Mouse (Mus musculus) ES-Bruce4 (cell line): Measurements from ENCODE around the gene Ywhag. TPM values are rescaled to one million over a fixed set of nuclear protein-coding genes. Genes with fewer than 3 reads are reported as not detected.

ENCODE experiments used
- H3K27ac ChIP-seq: 2 replicates; pipeline ENCODE4 v1.5.1; 2012; ENCODE audit warnings: low read length, inconsistent platforms; ENCODE audit not compliant: insufficient read depth
- H3K27me3 ChIP-seq: 2 replicates; pipeline ENCODE4 v1.6.1; 2012; ENCODE audit warnings: mild to moderate bottlenecking, low read length, inconsistent platforms; ENCODE audit not compliant: control insufficient read depth, poor library complexity, insufficient read depth, severe bottlenecking
- H3K36me3 ChIP-seq: 2 replicates; pipeline ENCODE4 v1.6.1; 2012; ENCODE audit warnings: inconsistent platforms, mild to moderate bottlenecking, low read length, moderate library complexity; ENCODE audit not compliant: control insufficient read depth, poor library complexity, insufficient read depth, severe bottlenecking
- H3K4me1 ChIP-seq: one replicate; pipeline ENCODE4 v1.8.1; 2011; ENCODE audit warnings: low read length; ENCODE audit not compliant: control insufficient read depth, insufficient read depth
- H3K4me3 ChIP-seq: 2 replicates; pipeline ENCODE4 v1.5.1; 2011; ENCODE audit warnings: low read depth, mild to moderate bottlenecking, low read length
- H3K9ac ChIP-seq: 2 replicates; pipeline ENCODE4 v1.6.1; 2012; ENCODE audit warnings: low read depth, mild to moderate bottlenecking, inconsistent platforms; ENCODE audit not compliant: poor library complexity, severe bottlenecking
- H3K9me3 ChIP-seq: replicated peaks from 2 replicates; pipeline ENCODE4 v1.6.1; 2012; ENCODE audit warnings: mild to moderate bottlenecking, low read length, inconsistent platforms; ENCODE audit not compliant: control insufficient read depth, poor library complexity, insufficient read depth, severe bottlenecking
- CTCF ChIP-seq: IDR thresholded peaks from one replicate; pipeline ENCODE4 v1.8.1; 2011; ENCODE audit warnings: low read depth, low read length
- EP300 ChIP-seq: IDR thresholded peaks from 2 replicates; pipeline ENCODE4 v1.6.1; 2011; ENCODE audit warnings: low read depth, low read length; ENCODE audit not compliant: insufficient read depth
- POLR2A ChIP-seq: IDR thresholded peaks from one replicate; pipeline ENCODE4 v1.8.1; 2011; ENCODE audit warnings: low read length; ENCODE audit not compliant: insufficient read depth
- polyA plus RNA-seq: library from polyadenylated mRNA; stranded (reverse); fragments of >200 nt; gene quantifications from 2 replicates; pipeline ENCODE4 v1.2.4, GENCODE M21; 2011; ENCODE audit warnings: low read depth; ENCODE audit not compliant: missing spikeins, insufficient read depth, insufficient read length

Gene Ywhag
- polyA plus RNA-seq, 1 experiment: 372 TPM

DNA sequence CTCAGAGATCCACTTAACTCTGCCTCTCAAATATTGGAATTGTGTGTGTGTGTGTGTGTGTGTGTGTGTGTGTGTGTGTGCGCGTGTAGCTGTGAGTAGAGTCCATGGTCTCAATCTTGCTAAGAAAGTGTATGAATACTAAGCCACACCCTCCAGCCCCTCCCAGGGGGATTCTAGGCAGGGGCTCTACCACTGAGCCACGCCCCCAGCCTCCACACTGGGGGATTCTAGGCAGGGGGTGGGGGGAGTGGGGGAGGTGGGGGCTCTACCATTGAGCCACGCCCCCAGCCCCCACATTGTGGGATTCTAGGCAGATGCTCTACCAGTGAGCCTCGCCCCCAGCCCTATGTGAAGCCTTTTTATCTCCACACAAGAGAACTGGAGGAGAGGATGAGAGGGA lies 12.2 kb upstream of the Ywhag start:
- H3K4me3 ChIP-seq: peak overlapping the region; percentile 39
- peaks cover 8% of the 10 kb centered on the region for H3K4me1 ChIP-seq
- H3K27ac ChIP-seq: peak overlapping the region; percentile 93
- no peaks in the 10 kb centered on the region for H3K27me3 ChIP-seq
- TF ChIP-seq CTCF: no peak
- no peak for TF ChIP-seq POLR2A
- no peak for TF ChIP-seq EP300
- H3K9ac ChIP-seq: peak overlapping the region; percentile 17
- no peaks in the 10 kb centered on the region for H3K36me3 ChIP-seq
- no peaks in the 10 kb centered on the region for H3K9me3 ChIP-seq

DNA sequence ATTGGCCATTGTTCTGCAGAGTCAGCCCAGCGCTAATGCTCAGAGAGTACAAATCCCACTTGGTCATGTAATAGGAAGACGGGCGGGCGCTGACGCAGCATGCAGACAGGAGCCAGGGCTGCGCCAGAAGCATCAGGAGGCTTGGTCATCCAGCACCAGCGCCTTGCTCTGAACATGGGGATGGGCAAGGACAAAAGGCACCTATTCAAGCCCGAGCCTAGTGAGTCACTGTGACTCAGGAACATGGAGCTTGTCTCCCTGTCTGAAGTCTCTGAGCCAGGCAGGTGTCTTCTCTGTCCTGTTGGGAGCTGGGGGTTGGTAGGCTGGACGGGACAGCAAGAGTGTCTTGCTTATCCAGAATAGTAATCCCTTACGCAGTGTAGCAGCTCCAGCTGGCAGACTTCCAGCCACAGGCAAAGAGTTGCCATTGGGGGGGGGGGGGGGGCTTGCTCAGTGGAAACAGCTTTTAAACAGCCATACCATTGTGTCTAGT lies 11.5 kb upstream of the Ywhag start:
- no peaks in the 10 kb centered on the region for H3K9me3 ChIP-seq
- no peak for TF ChIP-seq POLR2A
- peak; percentile 74 for TF ChIP-seq EP300
- TF ChIP-seq CTCF: no peak
- H3K4me1 ChIP-seq: peaks cover 6% of the 10 kb centered on the region
- H3K27me3 ChIP-seq: no peaks in the 10 kb centered on the region
- H3K9ac ChIP-seq: peak overlapping the region; percentile 17
- H3K4me3 ChIP-seq: 0 out of 2 replicates have a peak overlapping the region, but pooled peaks have one; percentile 13
- no peaks in the 10 kb centered on the region for H3K36me3 ChIP-seq
- peak overlapping the region; percentile 83 for H3K27ac ChIP-seq

DNA sequence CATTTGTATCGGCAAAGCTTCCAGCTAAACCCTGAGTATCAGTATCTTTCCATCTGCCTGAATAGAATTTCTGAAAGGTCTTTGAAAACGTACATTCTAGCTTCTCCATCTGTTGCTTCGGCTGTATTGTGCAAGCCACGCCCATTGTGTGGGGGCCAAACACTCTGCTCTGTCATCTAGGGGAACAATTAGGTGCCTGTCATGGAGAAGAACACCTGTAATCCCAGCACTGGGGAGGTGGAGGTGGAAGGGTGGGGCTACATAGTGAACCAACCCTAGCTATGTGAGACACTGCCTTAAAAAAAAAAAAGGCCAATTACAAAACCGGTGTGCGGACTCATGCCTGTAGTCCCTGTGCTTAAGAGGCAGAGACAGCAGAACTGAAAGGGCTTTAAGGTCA lies 8.3 kb upstream of the Ywhag start:
- Histone ChIP-seq H3K27ac (peak overlapping the region; percentile 17; the same call in 1 of the 2 replicates), H3K9me3 (no peaks in the 10 kb centered on the region), H3K4me1 (peaks cover 4% of the 10 kb centered on the region), H3K4me3 (no peak overlapping the region), H3K27me3 (no peaks in the 10 kb centered on the region), H3K9ac (no peak overlapping the region), H3K36me3 (no peaks in the 10 kb centered on the region)
- TF ChIP-seq CTCF: no peak
- TF ChIP-seq EP300: peak; percentile 54; the same call in 1 of the 2 replicates
- no peak for TF ChIP-seq POLR2A

DNA sequence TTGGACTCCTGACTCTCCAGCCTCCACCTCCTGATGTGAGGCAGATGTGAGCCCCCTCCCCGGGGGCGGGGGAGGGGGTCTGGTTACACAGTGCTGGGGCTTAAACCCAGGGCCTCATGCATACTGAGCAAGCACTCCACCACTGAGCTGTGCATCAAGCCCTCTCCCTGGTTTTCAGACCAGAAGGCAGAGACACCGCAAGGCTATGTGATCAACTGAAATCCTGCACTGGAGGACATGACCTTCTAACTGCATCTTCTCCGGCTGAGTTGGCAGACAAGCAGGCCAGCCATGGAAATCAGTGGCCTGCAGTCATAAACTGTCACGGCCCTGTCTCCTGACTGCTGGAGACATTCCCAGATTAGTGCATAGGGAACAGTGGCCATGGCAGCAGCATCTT lies 6.2 kb upstream of the Ywhag start:
- Histone ChIP-seq H3K36me3 (no peaks in the 10 kb centered on the region), H3K4me1 (peaks cover 4% of the 10 kb centered on the region), H3K9ac (no peak overlapping the region), H3K4me3 (no peak overlapping the region), H3K27me3 (no peaks in the 10 kb centered on the region), H3K27ac (peak overlapping the region; percentile 12; the same call in 1 of the 2 replicates), H3K9me3 (no peaks in the 10 kb centered on the region)
- TF ChIP-seq EP300: peak; percentile 85
- no peak for TF ChIP-seq POLR2A

DNA sequence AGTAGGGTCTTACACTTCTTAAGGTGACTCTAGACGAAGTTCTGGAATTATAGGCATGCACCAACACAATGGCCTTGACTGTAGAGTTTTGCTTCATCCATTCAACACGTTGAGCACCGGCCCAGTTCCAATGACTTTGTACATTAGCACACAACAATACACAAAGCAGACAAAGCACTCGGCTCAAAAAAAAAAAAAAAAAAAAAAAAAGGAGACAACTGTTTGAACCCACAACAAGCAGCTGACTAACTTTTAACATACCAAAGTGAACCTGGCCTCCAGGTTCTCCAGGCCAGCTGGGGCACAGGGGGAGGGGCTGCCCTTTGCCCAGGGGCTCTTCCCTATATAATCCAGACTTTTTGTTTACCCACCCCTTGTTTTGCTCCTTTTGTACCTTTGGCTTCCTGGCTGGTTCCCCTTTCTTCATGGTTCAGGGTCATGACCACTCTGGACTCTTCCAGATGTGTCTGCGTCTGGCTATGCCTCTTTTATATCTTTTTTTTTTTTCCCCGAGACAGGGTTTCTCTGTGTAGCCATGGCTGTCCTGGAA lies 1.3 kb upstream of the Ywhag start:
- Histone ChIP-seq H3K4me1 (no peaks in the 10 kb centered on the region), H3K27me3 (no peaks in the 10 kb centered on the region), H3K36me3 (peaks cover 24% of the 10 kb centered on the region), H3K27ac (peak overlapping the region; percentile 100), H3K9me3 (no peaks in the 10 kb centered on the region), H3K9ac (peak overlapping the region; percentile 66), H3K4me3 (no peak overlapping the region)
- TF ChIP-seq EP300 (peak; percentile 99), POLR2A (no peak)

DNA sequence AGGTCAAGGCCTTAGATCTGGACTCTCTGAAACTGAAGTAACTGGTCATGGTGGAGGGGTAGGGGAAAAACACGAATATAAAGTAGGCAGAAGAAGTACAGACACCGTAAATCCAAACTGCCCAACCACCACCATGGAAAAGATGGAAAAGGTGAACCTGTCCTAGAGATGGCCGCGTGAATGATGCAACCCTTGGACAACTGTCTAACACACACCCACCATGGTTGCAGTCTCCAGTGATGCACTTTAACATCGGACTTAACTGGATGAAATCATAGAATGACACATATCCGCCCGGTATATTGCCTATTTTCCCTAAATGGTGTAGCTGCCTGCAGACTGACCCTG lies 734 bp upstream of the Ywhag start:
- TF ChIP-seq POLR2A: no peak
- TF ChIP-seq EP300: no peak
- TF ChIP-seq CTCF: no peak
- Histone ChIP-seq H3K4me1 (no peaks in the 10 kb centered on the region), H3K9me3 (no peaks in the 10 kb centered on the region), H3K27me3 (no peaks in the 10 kb centered on the region), H3K27ac (peak overlapping the region; percentile 100), H3K4me3 (peak overlapping the region; percentile 65), H3K36me3 (peaks cover 29% of the 10 kb centered on the region), H3K9ac (peak overlapping the region; percentile 66)
